Mouse (Mus musculus): ENCODE data around the gene Bbs5. TPM values are rescaled to one million over a fixed set of nuclear protein-coding genes. Genes with fewer than 3 reads are reported as not detected.

Gene Bbs5
- polyA plus RNA-seq, 1 experiment = 7.6 TPM

GRCm38 (mm10) chr2:69693501-69693900 lies 46.5 kb downstream of the Bbs5 start:
- no peaks in the 10 kb centered on the region for H3K79me2 ChIP-seq (ENCODE audit: control insufficient read depth, insufficient read depth)
- no peak overlapping the region for H3K4me3 ChIP-seq
- H3K36me3 ChIP-seq (ENCODE audit: control insufficient read depth, insufficient read depth) = peaks cover 15% of the 10 kb centered on the region
- TF ChIP-seq REST (IDR thresholded peaks at IDR 0.05; ENCODE audit: insufficient read depth, insufficient read length) = no peak
- H3K27me3 ChIP-seq (ENCODE audit: control insufficient read depth, insufficient read depth, insufficient read length) = no peaks in the 10 kb centered on the region
- no peak overlapping the region for H3ac ChIP-seq (ENCODE audit: control insufficient read depth, insufficient read length)
- H3K4me2 ChIP-seq (ENCODE audit: low read depth) = no peak overlapping the region

GRCm38 (mm10) chr2:69700446-69700845 lies 53.5 kb downstream of the Bbs5 start:
- no peak overlapping the region for H3K4me3 ChIP-seq
- no peak overlapping the region for H3ac ChIP-seq (ENCODE audit: control insufficient read depth, insufficient read length)
- TF ChIP-seq REST (IDR thresholded peaks at IDR 0.05; ENCODE audit: insufficient read depth, insufficient read length) (no peak), CEBPB (IDR thresholded peaks at IDR 0.05; ENCODE audit: insufficient read depth, poor library complexity, severe bottlenecking) (no peak)
- peaks cover 20% of the 10 kb centered on the region for H3K36me3 ChIP-seq (ENCODE audit: control insufficient read depth, insufficient read depth)
- H3K4me2 ChIP-seq (ENCODE audit: low read depth) = no peak overlapping the region
- no peaks in the 10 kb centered on the region for H3K79me2 ChIP-seq (ENCODE audit: control insufficient read depth, insufficient read depth)
- H3K27me3 ChIP-seq (ENCODE audit: control insufficient read depth, insufficient read depth, insufficient read length) = no peaks in the 10 kb centered on the region

- H3K27me3 ChIP-seq (ENCODE audit: control insufficient read depth, insufficient read depth, insufficient read length) = no peaks in the 10 kb centered on the region
- peaks cover 5% of the 10 kb centered on the region for H3K36me3 ChIP-seq (ENCODE audit: control insufficient read depth, insufficient read depth)
- peak overlapping the region; percentile 60 for H3K4me3 ChIP-seq
- TF ChIP-seq REST (IDR thresholded peaks at IDR 0.05; ENCODE audit: insufficient read depth, insufficient read length) (no peak), MAX (IDR thresholded peaks at IDR 0.05; ENCODE audit: low read depth) (no peak), TCF3 (IDR thresholded peaks at IDR 0.05; ENCODE audit: insufficient read length, low read depth) (no peak), SRF (IDR thresholded peaks at IDR 0.05; ENCODE audit: control insufficient read depth, insufficient read length, low read depth) (no peak)
- H3K4me2 ChIP-seq (ENCODE audit: low read depth) = peak overlapping the region; percentile 95
- no peaks in the 10 kb centered on the region for H3K79me2 ChIP-seq (ENCODE audit: control insufficient read depth, insufficient read depth)
- H3ac ChIP-seq (ENCODE audit: control insufficient read depth, insufficient read length) = no peak overlapping the region
Measured at GRCm38 (mm10) chr2:69712171-69712570, 65.2 kb downstream of the Bbs5 start.

GRCm38 (mm10) chr2:69712981-69713625 lies 66.1 kb downstream of the Bbs5 start, which contains the start of gene Fastkd1:
Gene Fastkd1, minus strand, starts transcription at chr2:69713516.
- TF ChIP-seq TCF3 (IDR thresholded peaks at IDR 0.05; ENCODE audit: insufficient read length, low read depth) = no peak
- TF ChIP-seq E2F4 (IDR thresholded peaks at IDR 0.05; ENCODE audit: insufficient read depth) = no peak
- peak; percentile 53 for TF ChIP-seq POLR2A (IDR thresholded peaks at IDR 0.05; ENCODE audit: insufficient read length, low read depth)
- no peak for TF ChIP-seq TCF12 (IDR thresholded peaks at IDR 0.05; ENCODE audit: insufficient read depth, poor library complexity, severe bottlenecking)
- no peak for TF ChIP-seq MAX (IDR thresholded peaks at IDR 0.05; ENCODE audit: low read depth)
- TF ChIP-seq POLR2AphosphoS2 (IDR thresholded peaks at IDR 0.05; ENCODE audit: insufficient read length, low read depth) = peak; percentile 33
- TF ChIP-seq REST (IDR thresholded peaks at IDR 0.05; ENCODE audit: insufficient read depth, insufficient read length) = no peak
- no peak for TF ChIP-seq MYOD1 (IDR thresholded peaks at IDR 0.05; ENCODE audit: control insufficient read depth in 1 of 3, insufficient read length in 2 of 3, low read depth in 2 of 3)
- TF ChIP-seq MYOG (IDR thresholded peaks at IDR 0.05; ENCODE audit: control insufficient read depth in 1 of 3, insufficient read depth in 1 of 3, insufficient read length in 2 of 3, low read depth in 2 of 3) = no peak
- no peak for TF ChIP-seq CEBPB (IDR thresholded peaks at IDR 0.05; ENCODE audit: insufficient read depth, poor library complexity, severe bottlenecking)
- no peak for TF ChIP-seq SRF (IDR thresholded peaks at IDR 0.05; ENCODE audit: control insufficient read depth, insufficient read length, low read depth)
- TF ChIP-seq USF1 (IDR thresholded peaks at IDR 0.05; ENCODE audit: low read depth) = no peak

GRCm38 (mm10) chr2:69713626-69714014 lies 66.6 kb downstream of the Bbs5 start:
- Histone ChIP-seq H3K79me2 (ENCODE audit: control insufficient read depth, insufficient read depth) (no peaks in the 10 kb centered on the region), H3K4me3 (peak overlapping the region; percentile 60), H3ac (ENCODE audit: control insufficient read depth, insufficient read length) (no peak overlapping the region), H3K4me2 (ENCODE audit: low read depth) (peak overlapping the region; percentile 95), H3K27me3 (ENCODE audit: control insufficient read depth, insufficient read depth, insufficient read length) (no peaks in the 10 kb centered on the region), H3K36me3 (ENCODE audit: control insufficient read depth, insufficient read depth) (peaks cover 5% of the 10 kb centered on the region)
- no peak for TF ChIP-seq MYOD1 (IDR thresholded peaks at IDR 0.05; ENCODE audit: control insufficient read depth in 1 of 3, insufficient read length in 2 of 3, low read depth in 2 of 3)
- no peak for TF ChIP-seq SRF (IDR thresholded peaks at IDR 0.05; ENCODE audit: control insufficient read depth, insufficient read length, low read depth)
- TF ChIP-seq MYOG (IDR thresholded peaks at IDR 0.05; ENCODE audit: control insufficient read depth in 1 of 3, insufficient read depth in 1 of 3, insufficient read length in 2 of 3, low read depth in 2 of 3) = no peak

More at GRCm38 (mm10) chr2:69712981-69713625, 66.1 kb downstream of the Bbs5 start, which contains the start of gene Fastkd1:
- Histone ChIP-seq H3K36me3 (ENCODE audit: control insufficient read depth, insufficient read depth) (peaks cover 5% of the 10 kb centered on the region), H3K4me2 (ENCODE audit: low read depth) (peak within 1 kb of the TSS; percentile 95), H3K27me3 (ENCODE audit: control insufficient read depth, insufficient read depth, insufficient read length) (no peaks in the 10 kb centered on the region), H3ac (ENCODE audit: control insufficient read depth, insufficient read length) (no peak within 1 kb of the TSS), H3K4me3 (peak within 1 kb of the TSS; percentile 60), H3K79me2 (ENCODE audit: control insufficient read depth, insufficient read depth) (no peaks in the 10 kb centered on the region)

DNA sequence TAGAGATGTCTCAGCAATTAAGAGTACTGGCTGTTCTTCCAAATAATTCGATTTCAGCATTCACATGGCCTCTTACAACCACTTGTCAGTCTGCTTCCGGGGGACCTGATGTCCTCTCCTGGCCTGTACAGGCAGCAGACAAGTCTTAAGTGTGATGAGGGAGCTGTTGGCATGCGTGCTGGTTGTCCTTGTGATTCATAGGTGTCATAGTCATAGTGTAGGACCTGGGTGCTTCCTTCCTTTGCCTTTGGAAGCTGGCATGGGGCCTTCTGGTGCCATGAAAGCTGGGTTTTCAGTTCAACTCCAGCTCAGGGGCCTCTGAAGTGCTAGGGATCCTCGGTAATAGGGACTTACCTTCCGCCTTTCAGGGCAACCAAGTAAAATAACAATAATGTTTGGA lies 67.2 kb downstream of the Bbs5 start:
- H3K4me3 ChIP-seq = no peak overlapping the region
- TF ChIP-seq MYOG (IDR thresholded peaks at IDR 0.05; ENCODE audit: control insufficient read depth in 1 of 3, insufficient read depth in 1 of 3, insufficient read length in 2 of 3, low read depth in 2 of 3) (no peak), MYOD1 (IDR thresholded peaks at IDR 0.05; ENCODE audit: control insufficient read depth in 1 of 3, insufficient read length in 2 of 3, low read depth in 2 of 3) (no peak), CEBPB (IDR thresholded peaks at IDR 0.05; ENCODE audit: insufficient read depth, poor library complexity, severe bottlenecking) (no peak), SRF (IDR thresholded peaks at IDR 0.05; ENCODE audit: control insufficient read depth, insufficient read length, low read depth) (no peak), TCF12 (IDR thresholded peaks at IDR 0.05; ENCODE audit: insufficient read depth, poor library complexity, severe bottlenecking) (no peak), USF1 (IDR thresholded peaks at IDR 0.05; ENCODE audit: low read depth) (no peak), POLR2AphosphoS2 (IDR thresholded peaks at IDR 0.05; ENCODE audit: insufficient read length, low read depth) (no peak), REST (IDR thresholded peaks at IDR 0.05; ENCODE audit: insufficient read depth, insufficient read length) (no peak), TCF3 (IDR thresholded peaks at IDR 0.05; ENCODE audit: insufficient read length, low read depth) (no peak)

More for the DNA sequence above, 67.2 kb downstream of the Bbs5 start:
- no peaks in the 10 kb centered on the region for H3K79me2 ChIP-seq (ENCODE audit: control insufficient read depth, insufficient read depth)
- H3K27me3 ChIP-seq (ENCODE audit: control insufficient read depth, insufficient read depth, insufficient read length) = no peaks in the 10 kb centered on the region
- H3K4me2 ChIP-seq (ENCODE audit: low read depth) = no peak overlapping the region
- H3K36me3 ChIP-seq (ENCODE audit: control insufficient read depth, insufficient read depth) = peaks cover 5% of the 10 kb centered on the region
- H3ac ChIP-seq (ENCODE audit: control insufficient read depth, insufficient read length) = no peak overlapping the region
